Mouse (Mus musculus): ENCODE measurements around the gene Ppm1d. TPM values are rescaled to one million over a fixed set of nuclear protein-coding genes. Genes with fewer than 3 reads are reported as not detected.

Ppm1d gene
- polyA plus RNA-seq, 1 experiment = 27.4 TPM

DNA sequence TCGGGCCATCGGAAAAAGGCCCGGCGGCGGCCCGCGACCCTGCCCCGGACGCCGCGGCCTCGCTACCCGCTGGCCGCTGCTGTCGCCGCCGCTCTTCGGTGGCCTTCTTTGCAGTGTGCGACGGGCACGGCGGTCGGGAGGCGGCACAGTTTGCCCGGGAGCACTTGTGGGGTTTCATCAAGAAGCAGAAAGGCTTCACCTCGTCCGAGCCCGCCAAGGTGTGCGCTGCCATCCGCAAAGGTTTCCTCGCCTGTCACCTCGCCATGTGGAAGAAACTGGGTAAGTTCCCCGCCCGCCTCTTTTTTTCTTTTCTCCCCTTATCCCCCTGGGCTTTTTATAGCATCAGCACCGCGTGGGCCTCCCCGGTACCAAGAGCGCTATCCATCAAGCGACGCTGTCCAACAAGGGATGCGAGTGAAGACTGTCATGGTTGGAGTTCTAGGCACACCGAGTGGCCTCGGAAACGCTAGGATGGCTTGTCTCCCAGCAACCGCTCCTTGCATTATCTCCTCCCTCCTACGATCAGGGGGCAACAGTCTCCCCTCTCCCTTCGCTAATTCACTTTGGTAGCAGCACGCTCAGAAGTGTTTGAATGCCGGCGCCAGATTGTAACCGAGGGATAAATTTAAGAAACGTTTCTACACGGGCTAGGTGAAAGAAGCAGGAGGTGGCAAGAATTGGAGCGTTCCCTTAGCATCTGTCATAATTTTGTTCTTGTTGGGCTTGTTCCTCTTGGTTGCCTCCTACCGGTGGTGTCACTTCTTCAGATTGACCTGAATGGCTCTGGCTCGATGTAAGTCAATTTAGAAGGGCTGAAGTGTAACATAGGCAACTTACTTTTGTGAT is 824 bp downstream of the Ppm1d start:
- Histone ChIP-seq H3K27ac (ENCODE audit: control insufficient read depth, insufficient read depth, low read depth, low read length, poor library complexity) (peak overlapping the region; percentile 99), H3K4me3 (replicated peaks; ENCODE audit: control insufficient read depth, low read depth, low read length) (peak overlapping the region; percentile 66), H3K4me1 (ENCODE audit: control insufficient read depth, insufficient read depth, low read length) (no peaks in the 10 kb centered on the region)
- TF ChIP-seq CTCF (IDR thresholded peaks at IDR 0.05; ENCODE audit: control insufficient read depth, insufficient read depth, low read length) (0 out of 2 replicates have a peak, but pooled peaks have one; percentile 22), POLR2A (IDR thresholded peaks at IDR 0.05; ENCODE audit: borderline replicate concordance, control insufficient read depth, low read depth, low read length) (no peak)
- WGBS = under 1% methylated on average over 56 of the region's 56 CpGs

DNA sequence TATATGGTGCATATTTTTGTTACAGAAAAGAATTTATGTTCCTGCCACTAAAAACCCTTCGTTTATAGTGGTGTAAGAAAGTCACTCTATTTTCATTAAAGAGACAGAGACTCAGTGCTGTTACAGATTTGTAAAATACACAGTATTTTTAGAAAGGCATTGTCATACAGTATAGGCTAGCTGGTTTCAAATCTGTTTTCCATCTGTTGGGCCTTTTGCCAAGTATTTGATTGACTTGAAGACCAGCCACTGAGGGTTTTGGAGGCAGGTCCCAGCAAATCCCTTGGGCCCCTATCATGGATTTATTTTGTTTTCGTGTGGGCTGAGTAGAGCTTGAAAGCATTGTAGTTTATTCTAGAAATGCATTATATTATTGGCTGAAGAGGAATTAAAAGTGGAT is 1.8 kb downstream of the Ppm1d start:
- WGBS = 28% methylated on average over 2 of the region's 2 CpGs

GRCm38 (mm10) chr11:85313361-85313760 is 2.3 kb downstream of the Ppm1d start:
- no peak overlapping the region for H3K4me3 ChIP-seq (replicated peaks; ENCODE audit: control insufficient read depth, low read depth, low read length)
- WGBS = 97% methylated on average over 3 of the region's 3 CpGs
- TF ChIP-seq POLR2A (IDR thresholded peaks at IDR 0.05; ENCODE audit: borderline replicate concordance, control insufficient read depth, low read depth, low read length) (no peak), CTCF (IDR thresholded peaks at IDR 0.05; ENCODE audit: control insufficient read depth, insufficient read depth, low read length) (no peak)

More for the DNA sequence above, 1.8 kb downstream of the Ppm1d start:
- Histone ChIP-seq H3K4me3 (replicated peaks; ENCODE audit: control insufficient read depth, low read depth, low read length) (no peak overlapping the region), H3K27ac (ENCODE audit: control insufficient read depth, insufficient read depth, low read depth, low read length, poor library complexity) (no peak overlapping the region), H3K4me1 (ENCODE audit: control insufficient read depth, insufficient read depth, low read length) (no peaks in the 10 kb centered on the region)
- no peak for TF ChIP-seq POLR2A (IDR thresholded peaks at IDR 0.05; ENCODE audit: borderline replicate concordance, control insufficient read depth, low read depth, low read length)

GRCm38 (mm10) chr11:85323567-85324330 is 12.7 kb downstream of the Ppm1d start:
- H3K4me1 ChIP-seq (ENCODE audit: control insufficient read depth, insufficient read depth, low read length) = peaks cover 2% of the 10 kb centered on the region; the same call in 1 of the 2 replicates

More at GRCm38 (mm10) chr11:85313361-85313760, 2.3 kb downstream of the Ppm1d start:
- no peak overlapping the region for H3K27ac ChIP-seq (ENCODE audit: control insufficient read depth, insufficient read depth, low read depth, low read length, poor library complexity)
- H3K4me1 ChIP-seq (ENCODE audit: control insufficient read depth, insufficient read depth, low read length) = no peaks in the 10 kb centered on the region

DNA sequence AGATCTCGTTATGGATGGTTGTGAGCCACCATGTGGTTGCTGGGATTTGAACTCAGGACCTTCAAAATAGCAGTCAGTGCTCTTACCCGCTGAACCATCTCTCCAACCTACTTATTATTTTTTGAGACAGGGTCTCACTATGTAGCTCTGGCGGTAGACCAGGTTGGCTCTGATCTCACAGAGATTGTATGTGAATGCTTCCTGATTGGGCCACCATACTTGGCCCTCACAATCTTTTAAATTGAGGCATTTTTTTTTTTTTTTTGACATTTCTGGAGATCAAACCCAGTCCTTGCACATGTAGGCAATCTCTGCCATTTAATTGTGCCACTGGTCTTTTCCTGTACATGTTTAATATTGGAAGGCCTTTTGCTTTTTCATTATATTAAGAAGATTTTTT is 17.7 kb downstream of the Ppm1d start:
- H3K27ac ChIP-seq (ENCODE audit: control insufficient read depth, insufficient read depth, low read depth, low read length, poor library complexity) = no peak overlapping the region
- no peak for TF ChIP-seq POLR2A (IDR thresholded peaks at IDR 0.05; ENCODE audit: borderline replicate concordance, control insufficient read depth, low read depth, low read length)
- TF ChIP-seq CTCF (IDR thresholded peaks at IDR 0.05; ENCODE audit: control insufficient read depth, insufficient read depth, low read length) = no peak
- 93% methylated on average over 3 of the region's 3 CpGs for WGBS
- H3K4me1 ChIP-seq (ENCODE audit: control insufficient read depth, insufficient read depth, low read length) = peaks cover 2% of the 10 kb centered on the region; the same call in 1 of the 2 replicates
- no peak overlapping the region for H3K4me3 ChIP-seq (replicated peaks; ENCODE audit: control insufficient read depth, low read depth, low read length)

More at GRCm38 (mm10) chr11:85323567-85324330, 12.7 kb downstream of the Ppm1d start:
- 30% methylated on average over 9 of the region's 9 CpGs for WGBS
- no peak overlapping the region for H3K4me3 ChIP-seq (replicated peaks; ENCODE audit: control insufficient read depth, low read depth, low read length)
- no peak overlapping the region for H3K27ac ChIP-seq (ENCODE audit: control insufficient read depth, insufficient read depth, low read depth, low read length, poor library complexity)
- TF ChIP-seq CTCF (IDR thresholded peaks at IDR 0.05; ENCODE audit: control insufficient read depth, insufficient read depth, low read length) (no peak), POLR2A (IDR thresholded peaks at IDR 0.05; ENCODE audit: borderline replicate concordance, control insufficient read depth, low read depth, low read length) (no peak)

GRCm38 (mm10) chr11:85329167-85329894 is 18.3 kb downstream of the Ppm1d start:
- WGBS = 95% methylated on average over 7 of the region's 7 CpGs
- no peaks in the 10 kb centered on the region for H3K4me1 ChIP-seq (ENCODE audit: control insufficient read depth, insufficient read depth, low read length)
- no peak overlapping the region for H3K27ac ChIP-seq (ENCODE audit: control insufficient read depth, insufficient read depth, low read depth, low read length, poor library complexity)
- TF ChIP-seq POLR2A (IDR thresholded peaks at IDR 0.05; ENCODE audit: borderline replicate concordance, control insufficient read depth, low read depth, low read length) (no peak), CTCF (IDR thresholded peaks at IDR 0.05; ENCODE audit: control insufficient read depth, insufficient read depth, low read length) (no peak)
- H3K4me3 ChIP-seq (replicated peaks; ENCODE audit: control insufficient read depth, low read depth, low read length) = no peak overlapping the region

DNA sequence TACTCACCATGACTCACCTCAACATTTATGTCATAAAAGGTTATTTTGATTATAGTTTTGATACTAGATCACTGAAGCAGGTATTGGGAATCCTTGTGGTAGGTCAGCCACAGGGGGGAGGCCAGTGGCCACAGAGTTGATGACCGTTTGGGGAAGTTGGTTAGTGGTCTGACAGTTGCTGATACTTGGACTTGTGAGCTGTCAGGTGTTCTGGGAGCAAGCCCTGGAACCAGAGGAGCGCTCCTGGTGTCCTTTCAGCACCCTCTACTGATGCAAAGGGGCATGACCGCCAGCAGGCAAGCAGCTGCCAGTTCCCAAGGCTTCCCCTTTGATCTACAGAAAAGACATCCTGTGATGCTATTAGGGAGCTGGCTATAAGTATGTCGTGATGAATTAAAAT is 23.7 kb downstream of the Ppm1d start:
- no peaks in the 10 kb centered on the region for H3K4me1 ChIP-seq (ENCODE audit: control insufficient read depth, insufficient read depth, low read length)
- H3K27ac ChIP-seq (ENCODE audit: control insufficient read depth, insufficient read depth, low read depth, low read length, poor library complexity) = no peak overlapping the region
- WGBS = 57% methylated on average over 4 of the region's 4 CpGs
- H3K4me3 ChIP-seq (replicated peaks; ENCODE audit: control insufficient read depth, low read depth, low read length) = no peak overlapping the region
- TF ChIP-seq CTCF (IDR thresholded peaks at IDR 0.05; ENCODE audit: control insufficient read depth, insufficient read depth, low read length) (peak; percentile 51), POLR2A (IDR thresholded peaks at IDR 0.05; ENCODE audit: borderline replicate concordance, control insufficient read depth, low read depth, low read length) (no peak)
